Mouse (Mus musculus): ENCODE data around the gene Traf4. TPM values are rescaled to one million over a fixed set of nuclear protein-coding genes. Genes with fewer than 3 reads are reported as not detected.

Gene Traf4
- total RNA-seq, 2 experiments from 2014 or later: 0.51 to 1.3 TPM

DNA sequence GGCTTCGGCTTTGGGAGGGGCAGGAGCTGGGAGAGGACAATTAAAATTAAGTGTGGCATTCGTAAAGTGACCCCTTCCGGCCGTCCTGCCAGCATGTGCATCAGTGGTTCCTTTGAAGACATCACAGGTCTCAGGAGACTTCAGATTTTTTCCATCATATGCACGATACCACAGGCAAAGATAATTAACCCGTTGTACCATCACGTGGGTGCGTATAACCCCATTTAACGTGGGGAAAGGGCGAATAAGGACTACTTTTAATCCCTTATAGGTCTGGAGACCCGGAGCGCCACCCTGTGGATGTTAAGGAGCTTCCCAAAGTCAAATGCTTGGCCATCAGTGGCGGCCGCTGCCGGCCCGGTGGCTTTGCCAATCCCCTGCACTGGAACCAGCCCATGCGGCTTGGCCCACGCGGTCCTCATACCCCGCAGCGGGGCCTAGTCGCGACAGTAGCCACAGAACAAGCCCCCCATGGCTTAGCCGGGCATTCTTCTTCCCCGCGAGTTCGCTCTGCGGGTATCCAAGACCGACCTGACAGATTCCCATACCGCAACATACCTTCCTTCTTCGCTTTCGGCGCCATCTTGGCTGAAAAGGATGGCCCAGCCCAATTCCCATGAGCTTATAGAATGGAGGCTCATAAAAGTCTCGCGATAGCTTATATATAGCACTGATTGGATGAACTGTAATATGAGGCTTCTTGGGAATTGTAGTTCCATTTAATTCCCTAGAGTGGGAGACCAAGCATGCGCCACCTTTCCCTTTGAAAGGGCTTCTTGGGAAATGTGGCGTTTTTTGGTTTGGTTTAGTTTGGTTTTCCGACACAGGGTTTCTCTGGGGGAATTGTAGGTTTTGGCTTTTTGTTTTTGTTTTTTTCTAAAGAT is 17.8 kb upstream of the Traf4 start, which contains the start of gene Rpl23a:
TSS of gene Rpl23a (minus strand) at position 624 of the 884 bp plus-strand sequence.
- ATAC-seq (ENCODE audit: poor library complexity, severe bottlenecking): peak; percentile 92

- no peak for ATAC-seq (ENCODE audit: poor library complexity, severe bottlenecking)
These were observed 17.1 kb upstream of the Traf4 start for GRCm38 (mm10) chr11:78182450-78182849.

DNA sequence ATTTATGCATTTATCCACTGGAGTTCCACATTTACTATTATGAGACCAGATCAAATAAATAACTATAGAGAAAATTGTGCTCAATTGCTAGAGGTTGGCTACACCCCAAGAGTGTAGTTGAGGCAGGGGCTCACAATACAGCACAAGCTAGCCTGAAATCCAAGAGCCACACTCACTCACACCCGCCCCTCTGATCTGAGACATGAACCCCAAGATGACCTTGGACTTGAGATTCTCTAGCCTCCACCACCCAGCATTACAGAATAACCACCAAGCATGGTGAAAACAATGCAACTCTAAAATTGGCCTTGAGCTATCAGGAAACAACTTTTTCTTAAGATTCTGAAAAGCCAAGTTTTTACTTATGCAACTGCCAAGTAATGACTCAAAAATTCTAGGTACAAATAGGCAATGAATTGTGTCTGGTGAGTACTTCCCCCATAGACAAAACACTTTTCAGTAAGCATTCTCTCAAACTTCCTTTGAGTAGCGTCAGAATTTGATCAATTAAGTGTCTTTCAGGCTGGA is 16.5 kb upstream of the Traf4 start:
- no peak for ATAC-seq (ENCODE audit: poor library complexity, severe bottlenecking)

GRCm38 (mm10) chr11:78180081-78180761 is 14.8 kb upstream of the Traf4 start:
- no peak for ATAC-seq (ENCODE audit: poor library complexity, severe bottlenecking)

- no peak for ATAC-seq (ENCODE audit: poor library complexity, severe bottlenecking)
These were observed 14.1 kb upstream of the Traf4 start for GRCm38 (mm10) chr11:78179438-78179999.

- no peak for ATAC-seq (ENCODE audit: poor library complexity, severe bottlenecking)
These were observed 13.6 kb upstream of the Traf4 start for GRCm38 (mm10) chr11:78178859-78179437.

GRCm38 (mm10) chr11:78177903-78178858 is 12.8 kb upstream of the Traf4 start:
- peak; percentile 76 for ATAC-seq (ENCODE audit: poor library complexity, severe bottlenecking)

- peak; percentile 48 for ATAC-seq (ENCODE audit: poor library complexity, severe bottlenecking)
These were observed 12.0 kb upstream of the Traf4 start for GRCm38 (mm10) chr11:78177437-78177836.

DNA sequence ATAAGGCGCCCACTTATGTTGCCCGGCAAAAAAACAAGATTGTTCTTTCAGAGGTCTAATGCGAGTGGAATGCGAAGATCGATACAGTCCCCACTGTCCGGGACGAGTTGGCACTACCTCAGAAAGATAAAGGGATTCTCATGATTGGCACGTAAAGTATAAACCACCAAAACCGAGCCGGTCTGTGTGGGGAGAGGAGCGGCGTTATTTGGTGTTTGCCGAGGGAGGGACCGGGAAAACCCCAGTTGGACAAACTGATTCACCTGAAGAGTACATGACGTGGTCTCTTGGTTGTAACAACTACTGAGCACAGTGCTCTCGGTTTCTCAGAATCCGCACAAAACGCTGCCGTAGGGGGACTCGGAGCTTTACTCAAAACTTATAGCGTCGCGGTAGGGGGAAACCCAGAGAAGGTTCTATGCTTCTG is 11.5 kb upstream of the Traf4 start:
- ATAC-seq (ENCODE audit: poor library complexity, severe bottlenecking): no peak

GRCm38 (mm10) chr11:78176402-78176862 is 11.0 kb upstream of the Traf4 start, which contains the start of the genes Nek8 and Tlcd1:
TSS of gene Nek8 (minus strand) at chr11:78176675.
TSS of gene Tlcd1 (plus strand) at chr11:78176711.
- peak; percentile 66 for ATAC-seq (ENCODE audit: poor library complexity, severe bottlenecking)

DNA sequence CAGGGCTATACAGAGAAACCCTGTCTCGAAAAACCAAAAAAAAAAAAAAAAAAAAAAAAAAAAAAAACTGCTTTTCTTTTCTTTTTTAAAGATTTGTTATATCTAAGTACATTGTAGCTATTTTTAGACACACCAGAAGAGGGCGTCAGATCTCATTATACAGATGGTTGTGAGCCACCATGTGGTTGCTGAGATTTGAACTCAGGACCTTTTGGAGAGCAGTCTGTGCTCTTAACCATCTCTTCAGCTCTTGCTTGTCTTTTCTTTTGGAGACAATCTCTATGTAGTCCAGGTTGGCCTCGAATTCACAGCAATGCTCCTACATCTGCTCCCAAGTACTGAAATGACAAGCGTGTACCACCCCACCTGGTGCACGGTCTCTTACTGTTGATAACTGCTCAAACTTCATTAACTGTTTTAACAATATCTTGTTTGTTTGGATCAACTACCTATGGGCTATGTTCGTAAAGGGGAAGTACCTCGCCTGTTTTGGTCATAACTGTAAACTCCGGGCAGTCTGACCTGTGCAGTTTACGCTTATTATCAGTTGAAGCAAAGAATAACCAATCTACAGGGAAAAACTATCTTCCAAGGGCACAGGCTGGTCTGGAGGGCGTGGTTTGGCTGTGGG is 10.5 kb upstream of the Traf4 start:
- ATAC-seq (ENCODE audit: poor library complexity, severe bottlenecking): no peak

- no peak for ATAC-seq (ENCODE audit: poor library complexity, severe bottlenecking)
These were observed 9.1 kb upstream of the Traf4 start for GRCm38 (mm10) chr11:78174506-78174905.

DNA sequence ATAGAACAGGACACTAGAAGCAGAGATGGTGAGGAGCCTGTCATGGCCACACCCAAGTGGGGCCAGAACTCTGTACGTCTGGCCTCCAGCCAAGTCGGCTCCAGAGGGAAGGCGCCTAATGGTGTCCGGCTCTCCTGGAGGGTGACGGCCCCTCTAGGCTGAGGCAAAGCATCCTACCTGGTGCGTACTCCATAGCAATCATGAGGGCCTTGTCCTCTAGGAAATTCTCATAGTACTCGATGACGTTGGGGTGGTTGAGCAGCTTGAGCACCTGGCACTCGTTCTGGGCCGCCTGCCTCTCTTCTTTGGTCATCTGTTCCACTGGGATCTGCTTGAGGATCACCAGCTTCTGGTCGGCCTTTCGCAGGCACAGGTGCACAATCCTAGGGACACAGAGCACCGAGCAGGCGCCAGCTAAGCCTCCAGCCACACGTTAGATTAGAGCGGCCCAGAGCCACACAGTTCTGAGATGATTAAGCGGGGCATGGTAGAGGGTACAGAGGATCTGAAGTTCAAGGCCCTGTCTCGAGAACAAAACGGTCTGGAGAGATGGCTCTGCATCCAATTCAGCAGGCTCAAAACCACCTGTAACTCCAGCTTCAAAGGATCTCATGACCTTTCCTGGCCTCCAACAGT is 7.5 kb upstream of the Traf4 start:
- no peak for ATAC-seq (ENCODE audit: poor library complexity, severe bottlenecking)

- ATAC-seq (ENCODE audit: poor library complexity, severe bottlenecking): no peak
These were observed 6.8 kb upstream of the Traf4 start for GRCm38 (mm10) chr11:78172034-78172747.

GRCm38 (mm10) chr11:78171328-78171727 is 5.9 kb upstream of the Traf4 start:
- ATAC-seq (ENCODE audit: poor library complexity, severe bottlenecking): no peak

DNA sequence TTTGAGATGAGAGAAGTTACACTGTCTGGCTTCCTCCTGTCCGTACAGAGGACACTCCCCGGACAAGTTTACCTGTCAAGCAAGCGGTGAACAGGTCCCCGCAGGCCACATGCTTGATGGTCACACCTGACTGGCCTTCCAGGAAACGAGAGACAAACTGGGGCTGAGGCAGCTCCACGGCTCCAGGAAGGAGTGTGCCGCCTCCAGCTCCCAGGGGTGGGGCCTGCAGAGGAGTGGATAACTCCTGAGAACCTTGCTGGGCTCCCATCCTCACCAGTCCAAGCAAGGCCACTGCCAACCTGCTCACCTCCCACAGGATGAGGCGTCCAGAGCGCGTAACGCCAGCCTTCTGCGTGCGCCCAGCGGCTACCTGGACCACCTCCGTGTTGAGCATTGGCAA is 4.9 kb upstream of the Traf4 start:
- no peak for ATAC-seq (ENCODE audit: poor library complexity, severe bottlenecking)

GRCm38 (mm10) chr11:78168541-78169468 is 3.4 kb upstream of the Traf4 start:
- peak; percentile 48 for ATAC-seq (ENCODE audit: poor library complexity, severe bottlenecking)

Data from megakaryocyte, adult 5-6 weeks (primary cell).